Mouse (Mus musculus): ENCODE data around the gene Insyn1. TPM values are rescaled to one million over a fixed set of nuclear protein-coding genes. Genes with fewer than 3 reads are reported as not detected.

The Insyn1 gene
- polyA plus RNA-seq (2015; fragmentation: Nextera tagmentation; extraction: Ambion mirVana): 2.8 and 3.2 TPM in 2 replicates

DNA sequence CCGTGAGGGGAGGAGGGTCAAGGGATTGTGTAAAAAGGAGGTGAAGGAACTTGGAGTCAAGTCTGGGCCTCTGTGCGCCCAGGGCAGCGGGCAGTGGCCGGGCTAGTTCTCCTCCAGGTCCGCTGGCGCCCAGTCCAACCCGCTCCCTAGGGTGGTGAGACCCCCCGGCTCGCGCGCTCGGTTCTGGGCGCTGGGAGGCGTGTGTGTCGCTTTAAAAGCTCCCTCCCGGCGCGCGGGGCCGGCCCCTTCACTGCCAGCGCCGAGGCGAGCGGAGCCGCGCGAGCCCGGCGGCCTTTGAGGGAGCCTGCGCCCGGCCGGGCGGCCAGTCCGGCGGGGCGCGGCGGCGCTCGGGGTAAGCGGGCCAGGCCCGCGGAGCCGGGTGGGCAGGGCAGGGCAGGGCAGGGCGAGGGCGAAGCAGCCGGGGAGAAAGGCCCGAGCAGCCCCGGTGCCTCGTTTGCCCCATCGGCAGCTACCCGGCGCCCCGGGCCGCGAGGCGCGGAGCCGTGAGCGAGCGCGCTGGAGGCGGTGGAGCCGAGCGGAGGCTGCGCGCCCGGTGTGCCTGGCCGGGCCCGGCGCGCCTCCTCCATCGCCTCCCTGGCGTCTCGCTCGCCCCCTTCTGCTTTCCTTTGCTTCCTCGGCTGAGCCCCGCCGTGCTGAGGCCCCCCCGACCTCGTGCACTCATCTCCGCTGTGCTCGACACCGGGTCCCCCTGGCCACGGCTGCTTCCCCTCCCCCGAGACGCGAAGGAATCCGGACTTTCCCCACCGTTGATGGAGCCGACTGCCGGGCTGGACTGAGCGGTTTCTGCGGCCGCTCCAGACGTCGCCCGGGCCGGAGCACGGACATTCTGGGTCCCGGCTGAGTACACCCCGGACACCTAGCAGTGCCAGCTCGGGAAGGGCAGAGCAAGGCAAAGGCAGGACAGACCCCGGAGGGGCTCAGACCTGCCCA, at the start of gene Insyn1:
Gene Insyn1 (plus strand): TSS at position 753 of the 951 bp plus-strand sequence.

Other genes starting within 250 kb of the Insyn1 start
- gene Pml, start 238.8 kb upstream of the Insyn1 start, polyA plus RNA-seq (2015; fragmentation: Nextera tagmentation; extraction: Ambion mirVana): 7.7 and 11.6 TPM in 2 replicates
- gene Stoml1, start 235.4 kb upstream of the Insyn1 start, polyA plus RNA-seq (2015; fragmentation: Nextera tagmentation; extraction: Ambion mirVana): 36.8 and 43.0 TPM in 2 replicates
- gene Loxl1, start 175.4 kb upstream of the Insyn1 start, polyA plus RNA-seq (2015; fragmentation: Nextera tagmentation; extraction: Ambion mirVana): 82.7 and 122 TPM in 2 replicates
- gene Tbc1d21, start 118.1 kb upstream of the Insyn1 start, polyA plus RNA-seq (2015; fragmentation: Nextera tagmentation; extraction: Ambion mirVana): not detected in 2 replicates
- 18.8 and 19.4 TPM in 2 replicates for gene Cd276, start 66.8 kb downstream of the Insyn1 start, polyA plus RNA-seq (2015; fragmentation: Nextera tagmentation; extraction: Ambion mirVana)
- 114 and 120 TPM in 2 replicates for gene Nptn, start 93.6 kb downstream of the Insyn1 start, polyA plus RNA-seq (2015; fragmentation: Nextera tagmentation; extraction: Ambion mirVana)